Mouse (Mus musculus) lung, adult 2 months (tissue): ENCODE results near the gene Gprc5d.

Experiments used
- CTCF ChIP-seq: fragments of 200-500 bp; IDR thresholded peaks from 2 replicates; pipeline ENCODE4 v1.5.1; 2011; ENCODE audit warnings: mild to moderate bottlenecking, low read length, control low read depth; ENCODE audit not compliant: insufficient read depth
- POLR2A ChIP-seq: fragments of 200-500 bp; IDR thresholded peaks from 2 replicates; pipeline ENCODE4 v1.6.1; 2011; ENCODE audit warnings: low read depth, mild to moderate bottlenecking, control low read depth, low read length, borderline replicate concordance; ENCODE audit errors: extremely low read depth

DNA sequence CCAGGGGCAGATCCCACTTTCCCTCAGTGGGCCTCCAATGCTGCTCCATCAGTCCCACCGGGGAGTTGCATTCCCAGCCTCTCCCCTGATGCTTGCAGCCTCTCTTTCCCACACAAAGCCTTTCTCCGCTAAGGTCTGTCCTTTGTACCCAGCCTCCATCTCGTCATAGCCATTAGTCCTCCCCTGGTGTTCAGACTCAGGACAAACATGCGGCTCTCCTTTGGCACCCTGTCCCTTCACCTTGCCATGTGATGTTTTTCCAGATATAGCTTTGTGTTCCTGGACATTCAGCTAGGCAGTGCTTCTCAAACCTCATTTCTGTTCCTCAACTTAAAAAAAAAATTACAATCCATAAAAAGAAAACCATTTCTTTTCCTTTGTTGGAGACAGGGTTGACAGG, 40.4 kb upstream of the Gprc5d start:
- TF ChIP-seq CTCF = no peak
- no peak for TF ChIP-seq POLR2A
